Mouse (Mus musculus) central nervous system, embryonic 14 days (tissue): ENCODE results near the gene Mapk1ip1l. TPM values are rescaled to one million over a fixed set of nuclear protein-coding genes. Genes with fewer than 3 reads are reported as not detected.

Source experiments
- polyA plus RNA-seq: library from polyadenylated mRNA; depleted of rRNA; stranded (reverse); fragments of >200 nt; gene quantifications from 2 replicates; pipeline ENCODE4 v1.2.3, GENCODE M21; 2012; rRNA removed

The Mapk1ip1l gene
- 53.5 and 56.3 TPM in 2 replicates for polyA plus RNA-seq

DNA sequence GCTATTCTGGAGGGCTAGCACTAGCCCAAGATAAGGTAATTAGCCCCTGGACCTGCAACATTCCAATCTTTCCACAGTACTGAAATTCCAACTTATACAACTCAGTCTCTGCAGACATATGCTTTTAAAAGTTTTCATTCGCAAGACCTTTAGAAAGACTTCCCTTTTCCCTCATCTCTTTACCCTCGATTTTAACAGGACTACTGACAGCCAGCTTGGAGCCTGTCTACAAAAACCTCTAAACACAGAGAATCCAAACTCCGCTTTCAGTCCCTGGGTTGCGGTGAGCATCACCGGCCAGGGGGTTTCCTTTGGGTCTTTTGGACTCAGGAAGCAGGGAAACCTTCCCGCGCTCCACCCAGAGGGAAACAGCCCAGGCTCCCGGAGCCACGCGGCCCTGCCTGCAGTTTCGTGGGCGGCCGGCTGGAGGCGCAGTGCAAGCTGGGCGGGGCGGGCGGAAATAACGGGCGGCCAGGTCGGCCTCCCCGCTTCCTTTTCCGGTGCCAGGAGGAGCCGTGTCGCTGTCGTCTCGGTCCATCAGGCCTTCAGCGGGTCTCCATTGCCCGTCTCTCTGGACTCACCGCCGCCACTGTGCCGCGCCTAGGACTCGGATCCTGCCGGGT is at the start of gene Mapk1ip1l:
Gene Mapk1ip1l (plus strand): TSS at position 482 of the 623 bp plus-strand sequence.

DNA sequence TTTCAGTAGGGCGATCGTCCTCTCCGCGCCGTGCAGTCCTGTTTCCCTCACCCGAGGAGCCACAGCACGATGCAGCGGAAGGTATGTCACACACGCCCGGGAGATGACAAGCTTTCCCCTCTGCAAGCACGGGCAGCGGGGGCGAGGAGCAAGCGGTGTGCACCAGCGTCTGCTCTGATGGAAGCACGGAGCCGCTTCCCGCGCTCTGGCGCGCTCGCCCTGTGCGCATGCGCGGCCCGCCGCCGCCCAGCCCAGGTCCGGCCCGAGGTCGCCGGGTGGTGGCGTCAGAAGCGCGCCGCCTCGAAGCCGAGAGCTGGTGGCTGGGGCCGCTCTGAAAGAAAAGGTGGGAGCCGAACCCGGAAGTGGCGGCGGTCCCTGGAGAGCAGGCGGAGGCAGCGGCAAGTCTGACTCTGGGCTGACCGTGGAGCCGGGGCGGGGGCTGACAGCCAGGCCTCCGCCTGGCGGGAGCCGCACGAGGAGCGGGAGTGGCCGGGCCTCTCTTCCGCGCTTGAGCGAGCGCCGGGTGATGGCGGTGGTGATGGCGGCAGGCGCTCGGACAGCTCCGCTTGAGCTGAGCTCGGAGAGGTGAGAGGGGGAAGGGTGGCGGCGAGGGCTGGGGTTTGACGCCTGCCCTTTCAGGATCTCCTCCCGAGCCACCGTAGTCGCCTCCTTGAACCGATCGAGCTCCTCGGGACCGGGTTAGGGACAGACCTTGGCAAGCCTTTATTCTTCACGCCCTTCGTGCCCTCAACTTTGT is 21.3 kb upstream of the Mapk1ip1l start, which contains the start of the genes Wdhd1 and Socs4:
Gene Wdhd1 (minus strand): TSS at position 221 of the 757 bp plus-strand sequence.
Gene Socs4 (plus strand): TSS at position 295 of the 757 bp plus-strand sequence.

DNA sequence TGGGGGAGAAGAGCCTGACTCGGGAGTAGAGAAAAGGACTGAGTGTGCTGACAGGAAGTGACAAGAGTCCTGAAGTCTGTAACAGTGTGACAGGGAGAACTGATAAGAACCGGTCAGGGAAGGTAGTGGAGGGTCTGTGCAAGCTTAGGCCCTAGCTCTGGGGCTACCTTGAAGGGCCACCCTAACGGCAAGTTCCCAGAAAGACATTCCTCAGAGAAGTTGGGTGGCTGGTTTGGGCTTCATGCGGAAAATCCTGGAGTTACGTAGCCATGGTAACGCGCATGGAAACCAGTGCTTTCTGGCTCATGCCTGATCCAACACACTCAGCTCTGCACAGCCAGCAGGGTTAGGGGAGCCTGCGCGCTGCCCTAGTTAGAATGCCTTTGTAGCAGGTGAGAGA is 69.4 kb downstream of the Mapk1ip1l start, which contains the start of gene Lgals3:
Gene Lgals3 (plus strand): TSS at position 291 of the 400 bp plus-strand sequence.

Other genes starting within 250 kb of the Mapk1ip1l start
- gene Gch1, start 108.9 kb upstream of the Mapk1ip1l start, polyA plus RNA-seq: 2.8 and 3.7 TPM in 2 replicates
- gene Wdhd1, start 21.4 kb upstream of the Mapk1ip1l start, polyA plus RNA-seq: 20.0 and 22.4 TPM in 2 replicates
- 7.4 and 8.4 TPM in 2 replicates for gene Socs4, start 21.3 kb upstream of the Mapk1ip1l start, polyA plus RNA-seq
- gene Lgals3, start 69.5 kb downstream of the Mapk1ip1l start, polyA plus RNA-seq: 7.0 and 11.0 TPM in 2 replicates
- 19.2 and 25.5 TPM in 2 replicates for gene Dlgap5, start 120.1 kb downstream of the Mapk1ip1l start, polyA plus RNA-seq
- gene Fbxo34, start 152.2 kb downstream of the Mapk1ip1l start, polyA plus RNA-seq: 19.6 and 22.3 TPM in 2 replicates